Mouse (Mus musculus): ENCODE results near the gene Sgta. TPM values are rescaled to one million over a fixed set of nuclear protein-coding genes. Genes with fewer than 3 reads are reported as not detected.
"Not testable (repeated sequence)": the region's sequence is repeated elsewhere in the genome, so short reads cannot be mapped to it uniquely, and the experiment has no call there.

The Sgta gene
- total and polyA plus RNA-seq, 3 experiments: 100 to 1,019 (median 152) TPM

- no peak for TF ChIP-seq CTCF (IDR thresholded peaks at IDR 0.05 in 2 of 3, conservative IDR thresholded peaks at IDR 0.05 in 1 of 3; ENCODE audit: control insufficient read depth in 1 of 3, insufficient read depth in 1 of 3, low read depth in 2 of 3, low read length in 3 of 3, poor library complexity in 1 of 3, severe bottlenecking in 1 of 3)
- TF ChIP-seq EP300 (IDR thresholded peaks at IDR 0.05; ENCODE audit: low read depth in 1 of 2, low read length in 2 of 2): no peak
- TF ChIP-seq E2F4 (IDR thresholded peaks at IDR 0.05; ENCODE audit: borderline replicate concordance, low read depth, low read length): no peak; the same call in 1 of the 2 replicates
- TF ChIP-seq GABPA (IDR thresholded peaks at IDR 0.05; ENCODE audit: low read depth, low read length): no peak
- TF ChIP-seq NRF1 (IDR thresholded peaks at IDR 0.05; ENCODE audit: insufficient read depth, low read depth, low read length, poor library complexity, severe bottlenecking): peak; percentile 97
- TF ChIP-seq GATA1 (IDR thresholded peaks at IDR 0.05; ENCODE audit: low read depth, low read length): no peak
- TF ChIP-seq ETS1 (IDR thresholded peaks at IDR 0.05; ENCODE audit: low read depth, low read length): no peak
- TF ChIP-seq BHLHE40 (IDR thresholded peaks at IDR 0.05; ENCODE audit: borderline replicate concordance, low read depth, low read length): no peak
- peak; percentile 90 for TF ChIP-seq MXI1 (IDR thresholded peaks at IDR 0.05; ENCODE audit: low read depth, low read length)
Measured at GRCm38 (mm10) chr10:81069836-81070235, 9.9 kb upstream of the Sgta start, which contains the start of gene Thop1 (continued).

- Histone ChIP-seq H3K4me1 (ENCODE audit: control insufficient read depth in 1 of 2, insufficient read depth in 2 of 2, low read length in 2 of 2) (peaks cover 0 to 9% of the 10 kb centered on the region in 2 experiments; a peak in 3 of 4 replicates), H3K27ac (ENCODE audit: control insufficient read depth, low read depth, low read length) (no peak overlapping the region), H3K9ac (ENCODE audit: control insufficient read depth, low read depth, low read length, poor library complexity, severe bottlenecking) (no peak overlapping the region), H3K27me3 (ENCODE audit: control insufficient read depth in 1 of 2, insufficient read depth in 2 of 2, low read length in 2 of 2) (peaks cover 0 to 2% of the 10 kb centered on the region in 2 experiments; a peak in 2 of 4 replicates), H3K4me3 (ENCODE audit: control insufficient read depth in 1 of 2, insufficient read depth in 1 of 2, low read depth in 2 of 2, low read length in 2 of 2) (no peak overlapping the region), H3K9me3 (replicated peaks; ENCODE audit: insufficient read depth, low read length) (no peaks in the 10 kb centered on the region), H3K79me2 (ENCODE audit: control insufficient read depth, insufficient read depth, low read length, poor library complexity) (peaks cover 31% of the 10 kb centered on the region), H3K36me3 (ENCODE audit: control insufficient read depth in 1 of 2, insufficient read depth in 2 of 2, low read length in 2 of 2) (peaks cover 0 to 4% of the 10 kb centered on the region in 2 experiments; a peak in 1 of 4 replicates)
- DNase-seq (ENCODE audit: low read depth, low spot score): no peak
- TF ChIP-seq RCOR1 (IDR thresholded peaks at IDR 0.05; ENCODE audit: low read depth, low read length) (no peak), MYB (IDR thresholded peaks at IDR 0.05; ENCODE audit: low read depth, low read length) (no peak), BHLHE40 (IDR thresholded peaks at IDR 0.05; ENCODE audit: borderline replicate concordance, low read depth, low read length) (no peak), TAL1 (IDR thresholded peaks at IDR 0.05; ENCODE audit: low read length) (no peak), CHD1 (IDR thresholded peaks at IDR 0.05; ENCODE audit: low read depth, low read length) (no peak)
Measured at GRCm38 (mm10) chr10:81068706-81069105, 8.7 kb upstream of the Sgta start.

- H3K9ac ChIP-seq (ENCODE audit: control insufficient read depth, low read depth, low read length, poor library complexity, severe bottlenecking); H3K79me2 ChIP-seq (ENCODE audit: control insufficient read depth, insufficient read depth, low read length, poor library complexity); H3K9me3 ChIP-seq (replicated peaks; ENCODE audit: insufficient read depth, low read length); H3K4me1 ChIP-seq (ENCODE audit: control insufficient read depth in 1 of 2, insufficient read depth in 2 of 2, low read length in 2 of 2); H3K36me3 ChIP-seq (ENCODE audit: control insufficient read depth in 1 of 2, insufficient read depth in 2 of 2, low read length in 2 of 2); H3K27ac ChIP-seq (ENCODE audit: control insufficient read depth, low read depth, low read length); H3K4me3 ChIP-seq (ENCODE audit: control insufficient read depth in 1 of 2, insufficient read depth in 1 of 2, low read depth in 2 of 2, low read length in 2 of 2); H3K27me3 ChIP-seq (ENCODE audit: control insufficient read depth in 1 of 2, insufficient read depth in 2 of 2, low read length in 2 of 2); DNase-seq (ENCODE audit: low read depth, low spot score): not testable (repeated sequence)
- TF ChIP-seq TBP (IDR thresholded peaks at IDR 0.05; ENCODE audit: low read depth, low read length): peak; percentile 78
Measured at GRCm38 (mm10) chr10:81064519-81064918, 4.5 kb upstream of the Sgta start.

Measured in MEL (cell line).